9 mouse cellular contexts compared by ENCODE assay signal in the genomic region with DNA sequence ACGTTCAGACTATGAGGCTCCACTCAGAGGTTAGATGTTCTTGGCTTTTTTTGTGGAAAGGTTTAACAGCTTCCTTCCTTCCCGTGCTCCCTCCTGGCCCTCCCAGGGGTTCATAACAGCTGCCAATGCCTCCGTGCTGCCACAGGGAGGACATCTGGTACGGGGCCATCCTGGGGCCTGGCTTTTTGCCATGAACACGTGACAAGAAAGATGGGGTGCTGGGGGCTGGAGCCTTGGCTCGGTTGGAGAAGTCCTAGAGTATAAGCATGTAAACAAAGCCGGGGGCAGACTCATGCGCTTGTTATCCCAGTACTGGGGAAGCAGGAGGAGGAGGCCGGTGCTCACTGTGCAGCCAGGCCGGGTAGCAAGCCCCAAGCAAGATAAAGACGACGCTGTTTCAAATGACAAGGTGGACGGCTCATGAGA.
A peak's percentile ranks its signal among the peaks of the same experiment; 100 is the strongest.
DNase-seq lines count a peak whose midpoint lies in the region; ATAC-seq and TF ChIP-seq lines count a peak whose summit lies in the region.
"Had no signal": no experiment of that assay in that cellular context is flagged by ENCODE, and none has a peak within 500 bp of the region (broad histone marks: within the 10 kb centered on the region; RNA-seq: fewer than 3 reads in every experiment).

No protein-coding gene starts in this region.

- H3K36me3 ChIP-seq in liver, adult 2 months (ENCODE audit: control insufficient read depth, insufficient read depth, low read length), result no peaks in the 10 kb centered on the region
- H3K36me3 ChIP-seq in liver, embryonic 11.5 days (ENCODE audit: control insufficient read depth, insufficient read depth, low read length), result no peaks in the 10 kb centered on the region
- no peaks in the 10 kb centered on the region for H3K36me3 ChIP-seq in heart, embryonic 11.5 days (ENCODE audit: control insufficient read depth, insufficient read depth, low read length)
- H3K36me3 ChIP-seq: G1E had no signal

- H3K27ac ChIP-seq in liver, adult 2 months (replicated peaks; ENCODE audit: insufficient read depth, low read depth, low read length), result peak overlapping the region; percentile 85
- H3K27ac ChIP-seq in liver, embryonic 11.5 days (ENCODE audit: low read depth, low read length), result no peak overlapping the region
- peak overlapping the region; percentile 55; the same call in 1 of the 2 replicates for H3K27ac ChIP-seq in heart, embryonic 11.5 days (ENCODE audit: low read depth, low read length)

- no peak for ATAC-seq in liver, embryonic 11.5 days (replicated peaks; ENCODE audit: low FRiP score)
- ATAC-seq in common myeloid progenitor, adult 5-6 weeks (replicated peaks; ENCODE audit: low read depth, poor library complexity, severe bottlenecking), result peak; percentile 43
- ATAC-seq in heart, embryonic 11.5 days (replicated peaks; ENCODE audit: insufficient number of reproducible peaks, low FRiP score, low TSS enrichment), result 0 out of 2 replicates have a peak, but pooled peaks have one; percentile 13
- no peak for ATAC-seq in erythroblast, adult 5-6 weeks (replicated peaks; ENCODE audit: low FRiP score, poor library complexity, severe bottlenecking)

- no peaks in the 10 kb centered on the region; the same call in 1 of the 2 replicates for H3K4me1 ChIP-seq in liver, adult 2 months (ENCODE audit: control insufficient read depth, insufficient read depth, low read length)
- H3K4me1 ChIP-seq in liver, embryonic 11.5 days (replicated peaks; ENCODE audit: control insufficient read depth, insufficient read depth, low read length), result no peaks in the 10 kb centered on the region
- peaks cover 28% of the 10 kb centered on the region for H3K4me1 ChIP-seq in heart, embryonic 11.5 days (ENCODE audit: control insufficient read depth, insufficient read depth, low read length)

- peak; percentile 20 for DNase-seq in liver, adult 2 months (ENCODE audit: extremely low read depth, low read depth, low spot score)
- DNase-seq in liver, embryonic 11.5 days (ENCODE audit: low spot score), result no peak
- peak; percentile 76 to 77 for DNase-seq in kidney, adult 8-10 months
- DNase-seq in lung, postnatal 10 days, result peak; percentile 91
- DNase-seq in ovary, postnatal 10 days (ENCODE audit: low spot score), result peak; percentile 29

- H3K4me3 ChIP-seq in liver, adult 2 months (ENCODE audit: insufficient read depth, low read depth, low read length), result no peak overlapping the region
- no peak overlapping the region for H3K4me3 ChIP-seq in liver, embryonic 11.5 days (ENCODE audit: low read depth, low read length)
- H3K4me3 ChIP-seq in heart, embryonic 11.5 days (ENCODE audit: low read depth, low read length), result no peak overlapping the region

- no peak overlapping the region for H3K4me2 ChIP-seq in liver, embryonic 11.5 days
- H3K4me2 ChIP-seq in heart, embryonic 11.5 days, result 0 out of 2 replicates have a peak overlapping the region, but pooled peaks have one; percentile 12

- no peaks in the 10 kb centered on the region for H3K27me3 ChIP-seq in liver, adult 2 months (ENCODE audit: control insufficient read depth, insufficient read depth, low read length)
- no peaks in the 10 kb centered on the region for H3K27me3 ChIP-seq in liver, embryonic 11.5 days (replicated peaks; ENCODE audit: control insufficient read depth, insufficient read depth, low read length)
- no peaks in the 10 kb centered on the region for H3K27me3 ChIP-seq in heart, embryonic 11.5 days (ENCODE audit: control insufficient read depth, insufficient read depth, low read length)

- H3K9ac ChIP-seq in liver, adult 2 months (ENCODE audit: low read depth, low read length), result no peak overlapping the region
- H3K9ac ChIP-seq in liver, embryonic 11.5 days (ENCODE audit: low read depth, low read length), result no peak overlapping the region
- no peak overlapping the region for H3K9ac ChIP-seq in heart, embryonic 11.5 days (ENCODE audit: low read depth, low read length)

- TF ChIP-seq POLR2A in liver, adult 2 months (IDR thresholded peaks at IDR 0.05; ENCODE audit: extremely low read depth, insufficient read depth, low read length), result no peak

- TF ChIP-seq CTCF in liver, adult 2 months (IDR thresholded peaks at IDR 0.05; ENCODE audit: low read depth, low read length), result peak; percentile 11; the same call in 1 of the 2 replicates

- H3K79me2 ChIP-seq in liver, adult 2 months (ENCODE audit: control insufficient read depth, insufficient read depth, low read length), result no peaks in the 10 kb centered on the region

- no peaks in the 10 kb centered on the region for H3K9me3 ChIP-seq in liver, embryonic 11.5 days (ENCODE audit: control insufficient read depth, low read length)
- H3K9me3 ChIP-seq in heart, embryonic 11.5 days (replicated peaks; ENCODE audit: control insufficient read depth, low read length), result no peaks in the 10 kb centered on the region
- H3K9me3 ChIP-seq: G1E had no signal

- 55% methylated on average over 13 of the region's 13 CpGs for WGBS in liver, adult 2 months
- WGBS in liver, embryonic 11.5 days, result 44% methylated on average over 13 of the region's 13 CpGs
- 28% methylated on average over 13 of the region's 13 CpGs for WGBS in heart, embryonic 11.5 days (ENCODE audit: insufficient replicate concordance)

Comparison
In these comparisons a context has a peak if more than half of its experiments do, and no peak if none do; other contexts are left out.
1. ATAC-seq: peak in common myeloid progenitor, adult 5-6 weeks (single experiment) and heart, embryonic 11.5 days (single experiment); none in liver, embryonic 11.5 days (single experiment) and erythroblast, adult 5-6 weeks (single experiment).